Mouse (Mus musculus): ENCODE measurements at regions not wholly inside any gene's neighbourhood (a gene's known extent, or its start where the extent isn't known, plus 50 kb on each side); places are given as distances from the start of the nearest gene placed in this dataset.

DNA sequence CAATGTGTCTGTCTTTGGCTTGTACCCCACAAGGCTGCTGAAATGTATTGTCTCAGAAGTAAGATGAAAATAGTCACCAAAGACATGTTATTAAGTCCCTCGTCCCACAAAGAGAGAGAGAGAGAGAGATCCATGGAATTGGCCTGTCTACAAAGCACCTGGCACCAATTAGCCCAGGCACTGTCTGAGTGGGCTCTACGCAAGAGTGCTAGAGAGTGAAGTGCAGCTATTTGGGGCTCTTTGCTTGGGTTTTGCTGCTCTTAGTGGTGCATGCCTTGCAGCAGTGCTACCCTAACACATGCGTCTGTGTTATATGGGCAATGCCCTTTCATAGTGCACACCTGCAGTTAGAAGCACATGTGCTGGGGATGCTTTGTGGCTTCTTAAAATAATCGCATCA, 185.4 kb upstream of the Sfrp2 start:
- TF ChIP-seq POLR2A (IDR thresholded peaks at IDR 0.05; ENCODE audit: borderline replicate concordance, extremely low read depth, low read depth, low read length) (no peak), CTCF (IDR thresholded peaks at IDR 0.05; ENCODE audit: insufficient read depth, low read length) (no peak)
